Mouse (Mus musculus) myocyte (in vitro differentiated cells): ENCODE data around the gene Aldh1a7. TPM values are rescaled to one million over a fixed set of nuclear protein-coding genes. Genes with fewer than 3 reads are reported as not detected.

Experiments
- H3K27me3 ChIP-seq: one replicate; pipeline ENCODE4 v1.6.1; 2011; ENCODE audit not compliant: control insufficient read depth, insufficient read depth, insufficient read length
- H3K36me3 ChIP-seq: one replicate; pipeline ENCODE4 v1.6.1; 2011; ENCODE audit not compliant: control insufficient read depth, insufficient read depth
- H3K4me2 ChIP-seq: one replicate; pipeline ENCODE4 v1.6.1; 2011; ENCODE audit warnings: low read depth, control low read depth
- H3K4me3 ChIP-seq: one replicate; pipeline ENCODE4 v1.5.1; 2011; ENCODE audit warnings: mild to moderate bottlenecking, control low read depth, moderate library complexity
- H3K79me2 ChIP-seq: one replicate; pipeline ENCODE4 v1.6.1; 2011; ENCODE audit not compliant: control insufficient read depth, insufficient read depth
- H3ac ChIP-seq: one replicate; pipeline ENCODE4 v1.6.1; 2011; ENCODE audit not compliant: control insufficient read depth, insufficient read length
- CEBPB ChIP-seq: IDR thresholded peaks from 2 replicates; pipeline ENCODE4 v1.6.1; 2011; ENCODE audit warnings: mild to moderate bottlenecking, moderate library complexity; ENCODE audit not compliant: poor library complexity, insufficient read depth, severe bottlenecking
- E2F4 ChIP-seq: IDR thresholded peaks from one replicate; pipeline ENCODE4 v1.6.1; 2011; ENCODE audit warnings: mild to moderate bottlenecking, control low read depth, moderate library complexity; ENCODE audit not compliant: insufficient read depth
- MAX ChIP-seq: IDR thresholded peaks from one replicate; pipeline ENCODE4 v1.6.1; 2011; ENCODE audit warnings: low read depth, mild to moderate bottlenecking, control low read depth
- MYOD1 ChIP-seq, 3 experiments: IDR thresholded peaks; one replicate each; pipeline ENCODE4 v1.6.1; 2011; ENCODE audit warnings: control low read depth in 2 of 3, low read depth in 2 of 3, mild to moderate bottlenecking in 2 of 3, moderate library complexity in 1 of 3; ENCODE audit not compliant: insufficient read length in 2 of 3, control insufficient read depth in 1 of 3
- MYOG ChIP-seq, 3 experiments: IDR thresholded peaks; one replicate each; pipeline ENCODE4 v1.6.1; 2011; ENCODE audit warnings: control low read depth in 2 of 3, low read depth in 2 of 3, mild to moderate bottlenecking in 2 of 3; ENCODE audit not compliant: insufficient read length in 2 of 3, control insufficient read depth in 1 of 3, insufficient read depth in 1 of 3
- POLR2A ChIP-seq: IDR thresholded peaks from one replicate; pipeline ENCODE4 v1.6.1; 2011; ENCODE audit warnings: low read depth, mild to moderate bottlenecking, control low read depth, moderate library complexity; ENCODE audit not compliant: insufficient read length
- POLR2AphosphoS2 ChIP-seq: IDR thresholded peaks from one replicate; pipeline ENCODE4 v1.6.1; 2011; ENCODE audit warnings: low read depth, control low read depth; ENCODE audit not compliant: insufficient read length
- REST ChIP-seq: IDR thresholded peaks from one replicate; pipeline ENCODE4 v1.6.1; 2011; ENCODE audit warnings: mild to moderate bottlenecking, control low read depth, moderate library complexity; ENCODE audit not compliant: insufficient read depth, insufficient read length
- SRF ChIP-seq: IDR thresholded peaks from one replicate; pipeline ENCODE4 v1.6.1; 2011; ENCODE audit warnings: low read depth; ENCODE audit not compliant: control insufficient read depth, insufficient read length
- TCF12 ChIP-seq: IDR thresholded peaks from one replicate; pipeline ENCODE4 v1.6.1; 2011; ENCODE audit warnings: mild to moderate bottlenecking, control low read depth; ENCODE audit not compliant: poor library complexity, insufficient read depth, severe bottlenecking
- TCF3 ChIP-seq: IDR thresholded peaks from one replicate; pipeline ENCODE4 v1.6.1; 2011; ENCODE audit warnings: low read depth, control low read depth; ENCODE audit not compliant: insufficient read length
- USF1 ChIP-seq: IDR thresholded peaks from one replicate; pipeline ENCODE4 v1.6.1; 2011; ENCODE audit warnings: low read depth, mild to moderate bottlenecking, control low read depth, moderate library complexity
- polyA plus RNA-seq: library from polyadenylated mRNA; unstranded; fragments of >200 nt; fragmentation: generic; extraction: Trizol; gene quantifications from one replicate; pipeline ENCODE4 v1.2.1, GENCODE M21; 2012; ENCODE audit warnings: missing spikeins

The Aldh1a7 gene
- polyA plus RNA-seq, 1 experiment: not detected

GRCm38 (mm10) chr19:20702074-20702473 lies 25.3 kb downstream of the Aldh1a7 start:
- Histone ChIP-seq H3K4me2 (no peak overlapping the region), H3K4me3 (no peak overlapping the region), H3K27me3 (no peaks in the 10 kb centered on the region), H3K79me2 (no peaks in the 10 kb centered on the region), H3K36me3 (no peaks in the 10 kb centered on the region), H3ac (no peak overlapping the region)
- no peak for TF ChIP-seq POLR2A
- TF ChIP-seq SRF: no peak
- no peak for TF ChIP-seq MYOG (IDR thresholded peaks at IDR 0.05; ENCODE audit: control insufficient read depth in 1 of 3, insufficient read depth in 1 of 3, insufficient read length in 2 of 3, low read depth in 2 of 3)
- no peak for TF ChIP-seq POLR2AphosphoS2
- no peak for TF ChIP-seq CEBPB
- TF ChIP-seq TCF12: no peak
- TF ChIP-seq REST: no peak

- Histone ChIP-seq H3K79me2 (no peaks in the 10 kb centered on the region), H3K27me3 (no peaks in the 10 kb centered on the region), H3K4me3 (no peak overlapping the region), H3K4me2 (no peak overlapping the region), H3K36me3 (no peaks in the 10 kb centered on the region), H3ac (no peak overlapping the region)
- TF ChIP-seq POLR2A: no peak
- TF ChIP-seq E2F4: no peak
- TF ChIP-seq MYOD1 (IDR thresholded peaks at IDR 0.05; ENCODE audit: control insufficient read depth in 1 of 3, insufficient read length in 2 of 3, low read depth in 2 of 3): no peak
- no peak for TF ChIP-seq TCF3
- TF ChIP-seq TCF12: no peak
- no peak for TF ChIP-seq REST
Observed at GRCm38 (mm10) chr19:20677697-20678355, 49.5 kb downstream of the Aldh1a7 start.

- no peak overlapping the region for H3ac ChIP-seq
- H3K4me2 ChIP-seq: no peak overlapping the region
- H3K27me3 ChIP-seq: no peaks in the 10 kb centered on the region
- no peak for TF ChIP-seq E2F4
- TF ChIP-seq REST: no peak
- no peak for TF ChIP-seq POLR2AphosphoS2
- TF ChIP-seq CEBPB: no peak
- TF ChIP-seq TCF12: no peak
- TF ChIP-seq POLR2A: no peak
- TF ChIP-seq MYOG (IDR thresholded peaks at IDR 0.05; ENCODE audit: control insufficient read depth in 1 of 3, insufficient read depth in 1 of 3, insufficient read length in 2 of 3, low read depth in 2 of 3): no peak
- TF ChIP-seq USF1: no peak
- no peak for TF ChIP-seq MYOD1 (IDR thresholded peaks at IDR 0.05; ENCODE audit: control insufficient read depth in 1 of 3, insufficient read length in 2 of 3, low read depth in 2 of 3)
- no peak for TF ChIP-seq SRF
- TF ChIP-seq TCF3: no peak
- TF ChIP-seq MAX: no peak
- H3K36me3 ChIP-seq: no peaks in the 10 kb centered on the region
- no peaks in the 10 kb centered on the region for H3K79me2 ChIP-seq
- no peak overlapping the region for H3K4me3 ChIP-seq
Observed at GRCm38 (mm10) chr19:20654141-20654873, 73.1 kb downstream of the Aldh1a7 start.

- TF ChIP-seq REST (no peak), USF1 (no peak), POLR2A (no peak), MYOG (IDR thresholded peaks at IDR 0.05; ENCODE audit: control insufficient read depth in 1 of 3, insufficient read depth in 1 of 3, insufficient read length in 2 of 3, low read depth in 2 of 3) (no peak), E2F4 (no peak), MAX (no peak), TCF12 (no peak), TCF3 (no peak), POLR2AphosphoS2 (no peak), CEBPB (no peak), SRF (no peak), MYOD1 (IDR thresholded peaks at IDR 0.05; ENCODE audit: control insufficient read depth in 1 of 3, insufficient read length in 2 of 3, low read depth in 2 of 3) (no peak)
- H3ac ChIP-seq: no peak overlapping the region
- no peaks in the 10 kb centered on the region for H3K36me3 ChIP-seq
- no peaks in the 10 kb centered on the region for H3K27me3 ChIP-seq
- no peak overlapping the region for H3K4me2 ChIP-seq
- no peaks in the 10 kb centered on the region for H3K79me2 ChIP-seq
- H3K4me3 ChIP-seq: no peak overlapping the region
Observed at GRCm38 (mm10) chr19:20653082-20653676, 74.2 kb downstream of the Aldh1a7 start.
